Mouse (Mus musculus) left cerebral cortex, postnatal 4 days (tissue): ENCODE data around the gene Sh3bp4. TPM values are rescaled to one million over a fixed set of nuclear protein-coding genes. Genes with fewer than 3 reads are reported as not detected.

Source experiments
- DNase-seq: peaks from one replicate; pipeline ENCODE4 v3.0.0-alpha.2; 2022
- intact Hi-C: fragments of 180-260 bp; cut with DNase I; formaldehyde crosslinking; loops from one replicate; pipeline ENCODE4 v1.15.1; 2025
- total RNA-seq, 2 experiments: library from RNA; stranded (reverse); gene quantifications; 2 replicates each; pipeline ENCODE4 v1.2.3; 2021

Sh3bp4 gene
- total RNA-seq, 2 experiments from 2014 or later = 25.4 to 26.1 TPM

DNA sequence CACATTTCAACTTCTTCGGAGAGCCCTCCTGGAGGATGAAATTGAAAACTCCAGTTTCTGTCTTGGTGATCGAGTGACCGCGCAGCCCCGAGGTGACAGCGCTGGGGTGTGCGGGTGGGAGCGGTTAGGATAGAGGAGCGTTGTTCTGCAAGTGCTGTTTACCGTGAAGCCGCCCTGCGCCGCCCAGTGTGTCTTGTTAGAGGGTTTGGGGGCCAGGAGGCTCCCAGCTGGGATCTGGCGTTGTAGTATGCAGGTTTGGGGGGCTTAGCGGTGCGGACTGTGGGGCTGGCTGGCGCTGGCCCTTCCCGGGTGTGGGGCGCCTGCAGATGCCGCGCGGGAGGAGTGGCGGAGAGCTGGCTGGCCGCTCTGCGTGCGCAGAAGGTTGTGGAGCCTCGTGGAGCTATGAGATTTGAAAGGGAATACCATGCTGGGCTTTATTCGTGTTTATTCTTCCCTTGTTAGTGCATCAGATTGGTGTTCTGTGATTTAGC lies 701 bp downstream of the Sh3bp4 start:
- DNase-seq = peak; percentile 48
- intact Hi-C loops = loop anchor here (5.0 kb wide), 2 partner anchors 121 to 319 kb away; no protein-coding TSS in a partner anchor

DNA sequence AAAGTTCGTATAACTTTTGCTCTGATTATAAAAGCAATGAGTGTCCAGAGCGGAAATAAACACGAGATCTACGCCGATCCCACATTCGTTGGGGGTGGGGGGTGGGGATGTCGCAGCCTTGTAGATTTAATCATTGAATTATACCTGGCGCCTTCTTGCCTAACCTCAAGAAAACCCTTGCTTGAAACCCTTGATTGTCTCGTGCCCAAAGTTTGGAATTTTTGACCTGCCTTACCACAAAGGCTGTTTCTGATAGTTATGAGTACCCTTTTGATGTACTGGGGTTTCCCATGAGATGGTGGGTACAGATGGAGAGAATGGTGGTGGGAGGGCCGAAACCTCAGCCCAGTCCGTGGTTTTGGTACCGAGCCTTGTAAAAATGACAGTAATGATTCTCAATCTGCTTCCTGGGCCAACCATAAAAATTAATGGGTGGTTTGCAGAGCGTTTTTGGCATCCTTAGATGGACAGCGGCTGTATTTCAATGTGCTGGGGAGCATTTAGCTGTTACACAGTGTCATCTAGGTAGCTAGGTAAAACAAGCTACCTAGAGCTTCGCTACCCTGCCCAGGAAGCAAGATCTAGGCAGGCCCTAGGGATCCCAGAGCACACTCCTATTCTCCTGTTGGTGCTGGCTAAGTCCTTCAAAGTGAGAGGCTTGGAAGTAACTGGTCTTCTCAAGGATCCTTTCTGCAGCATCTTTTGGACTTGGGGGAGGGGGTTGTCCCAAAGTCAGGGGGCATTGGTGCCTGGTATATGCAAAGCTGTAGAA lies 1.3 kb downstream of the Sh3bp4 start:
- no peak for DNase-seq

DNA sequence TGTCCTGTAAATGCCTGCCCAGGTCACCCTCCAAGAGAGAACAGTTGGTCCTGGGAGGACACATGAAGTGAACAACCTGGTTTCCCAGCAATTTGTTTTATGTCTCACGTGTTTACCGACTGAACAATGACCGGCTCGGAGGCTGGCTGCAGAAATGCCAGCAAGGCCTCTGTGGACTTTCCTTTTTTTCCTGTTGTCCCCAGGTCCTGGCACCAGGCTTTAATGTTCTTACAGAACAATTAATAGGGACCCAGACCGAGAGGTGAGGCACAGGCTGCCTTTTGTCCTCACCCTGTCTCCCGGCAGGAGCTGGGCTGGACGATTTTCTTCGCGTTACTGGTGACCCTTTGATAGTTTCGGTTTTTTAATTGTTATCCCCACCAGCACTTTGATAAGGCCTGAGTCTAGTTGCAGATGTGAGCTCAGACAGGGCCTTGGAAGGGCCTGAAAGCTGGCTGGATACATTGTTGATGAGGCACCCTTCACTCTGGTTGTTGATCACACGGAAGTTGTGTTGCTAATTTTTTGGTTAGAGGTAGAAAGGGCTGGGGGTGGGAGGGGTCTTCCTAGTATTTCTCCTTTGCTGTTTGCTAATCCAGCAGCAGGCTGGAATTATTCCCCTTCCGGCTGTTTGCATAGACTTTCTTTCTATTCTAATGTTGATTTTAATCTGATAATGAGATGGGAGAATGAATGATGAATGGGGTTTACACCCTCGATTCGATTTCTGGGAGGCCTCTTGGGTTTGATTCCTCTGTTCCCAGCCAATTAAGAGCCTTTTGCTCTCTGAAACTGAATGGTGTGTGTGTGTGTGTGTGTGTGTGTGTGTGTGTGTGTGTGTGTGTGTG lies 2.2 kb downstream of the Sh3bp4 start:
- no peak for DNase-seq
- intact Hi-C loops = loop anchor here (5.0 kb wide), 2 partner anchors 120 to 320 kb away; no protein-coding TSS in a partner anchor

More for the DNA sequence above, 1.3 kb downstream of the Sh3bp4 start:
- intact Hi-C loops = loop anchor here (5.0 kb wide), 2 partner anchors 121 to 319 kb away; no protein-coding TSS in a partner anchor

DNA sequence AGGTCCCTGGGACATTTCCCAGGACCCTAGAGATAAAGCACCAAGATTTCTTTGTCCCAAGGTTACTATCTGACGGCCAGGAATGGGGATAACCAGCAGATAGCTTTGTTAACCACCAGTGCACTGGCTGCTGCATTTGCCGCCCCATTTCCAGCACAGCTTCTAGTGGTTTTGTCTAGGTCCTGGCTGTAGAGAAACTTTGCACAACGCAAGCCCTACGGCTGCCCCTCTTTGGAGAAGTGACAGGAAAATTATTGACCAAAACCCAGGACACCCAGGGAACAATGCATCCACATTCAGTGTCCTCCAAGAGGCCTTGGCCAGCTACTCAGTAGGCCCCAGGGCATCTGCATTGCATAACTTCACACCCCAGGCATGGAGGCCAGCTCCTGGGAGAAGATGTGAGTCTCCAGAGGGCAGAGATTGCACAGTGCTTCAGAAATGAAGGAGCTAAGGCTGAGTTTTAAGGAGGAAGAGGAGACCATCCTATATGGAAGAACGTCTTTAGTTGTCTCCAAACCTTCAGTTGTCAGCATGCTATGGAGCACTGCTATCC lies 3.2 kb downstream of the Sh3bp4 start:
- intact Hi-C loops = loop anchor here (5.0 kb wide), 2 partner anchors 119 to 321 kb away; no protein-coding TSS in a partner anchor
- DNase-seq = no peak

DNA sequence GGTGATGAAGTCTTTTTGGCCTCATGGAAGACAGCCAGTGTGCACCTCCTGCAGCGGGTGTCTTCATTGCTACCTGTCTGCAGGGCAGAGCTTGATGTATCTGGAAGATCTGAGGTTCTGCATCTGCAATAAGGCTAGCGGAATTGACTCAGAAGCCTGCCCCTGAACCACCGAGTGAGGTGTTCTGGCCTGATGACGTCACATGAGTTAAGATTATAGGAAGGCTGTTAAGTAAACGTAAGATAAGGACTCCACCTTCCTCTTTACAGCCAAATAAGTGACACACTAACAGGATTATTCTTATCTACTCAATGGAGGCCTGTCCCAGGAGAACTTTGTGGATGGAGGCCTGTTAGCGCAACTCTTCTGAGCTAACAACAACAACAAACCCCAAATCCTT lies 4.5 kb downstream of the Sh3bp4 start:
- intact Hi-C loops = loop anchor here (5.0 kb wide), 2 partner anchors 118 to 322 kb away; no protein-coding TSS in a partner anchor

DNA sequence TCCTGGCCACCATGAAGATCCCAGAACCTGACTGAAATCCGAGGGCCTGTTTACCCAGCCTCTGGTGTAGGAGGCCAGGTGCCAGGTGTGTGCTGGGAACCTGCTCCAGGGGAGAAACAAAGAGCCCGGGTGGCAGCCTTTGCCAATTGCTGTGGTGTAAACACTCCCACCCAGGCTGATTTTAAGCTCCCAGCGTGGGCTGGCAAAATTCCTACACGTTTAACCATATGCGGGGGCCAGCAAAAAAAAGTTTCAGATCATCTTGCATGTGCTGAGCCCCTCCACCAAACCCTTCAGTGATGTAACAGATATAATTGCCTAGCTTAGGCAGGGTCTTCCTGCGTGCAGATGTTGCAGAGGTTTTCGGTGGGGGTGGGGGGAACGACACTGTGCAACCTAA lies 4.9 kb downstream of the Sh3bp4 start:
- no peak for DNase-seq
- intact Hi-C loops = no loop called here

More for the DNA sequence above, 4.5 kb downstream of the Sh3bp4 start:
- no peak for DNase-seq

DNA sequence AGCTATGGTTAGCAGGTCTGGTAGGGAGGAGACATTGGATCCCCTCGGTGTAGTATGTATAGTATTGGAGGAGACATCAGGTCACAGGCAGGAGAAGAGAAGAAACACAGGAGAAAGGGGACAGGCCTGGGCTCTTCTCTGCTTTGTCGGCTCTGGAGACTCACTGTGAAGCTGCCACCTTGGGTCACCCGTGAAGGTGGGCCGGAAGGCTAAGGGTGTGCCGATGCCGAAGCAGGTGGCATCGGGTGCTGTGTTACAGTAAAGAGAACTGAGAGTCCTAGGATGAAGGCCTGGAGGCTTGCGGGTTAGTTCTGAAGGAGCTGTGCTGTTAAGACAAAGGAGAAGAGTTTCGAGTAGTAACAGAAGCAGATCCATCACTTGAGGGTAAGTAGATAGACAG lies 6.6 kb downstream of the Sh3bp4 start:
- no peak for DNase-seq
- intact Hi-C loops = no loop called here

DNA sequence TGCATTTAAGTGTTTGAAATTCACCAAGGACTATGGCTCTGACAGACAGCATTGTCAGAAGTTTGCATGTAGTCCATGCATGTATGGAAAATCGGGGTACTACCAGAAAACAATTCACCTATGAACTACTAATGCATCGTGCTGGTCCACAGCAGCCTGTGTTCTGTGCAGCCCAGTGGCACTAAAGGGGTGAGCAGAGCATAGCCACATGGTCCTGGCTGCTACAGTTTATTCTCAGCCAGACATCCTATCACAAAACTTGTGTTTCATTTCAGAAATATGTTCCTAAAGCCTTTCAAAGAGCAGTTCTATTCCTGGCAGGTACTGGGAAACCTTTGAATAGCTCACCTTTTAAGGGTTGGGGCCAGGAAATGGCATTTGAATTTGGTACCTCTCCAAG lies 8.0 kb downstream of the Sh3bp4 start:
- intact Hi-C loops = no loop called here
- no peak for DNase-seq

DNA sequence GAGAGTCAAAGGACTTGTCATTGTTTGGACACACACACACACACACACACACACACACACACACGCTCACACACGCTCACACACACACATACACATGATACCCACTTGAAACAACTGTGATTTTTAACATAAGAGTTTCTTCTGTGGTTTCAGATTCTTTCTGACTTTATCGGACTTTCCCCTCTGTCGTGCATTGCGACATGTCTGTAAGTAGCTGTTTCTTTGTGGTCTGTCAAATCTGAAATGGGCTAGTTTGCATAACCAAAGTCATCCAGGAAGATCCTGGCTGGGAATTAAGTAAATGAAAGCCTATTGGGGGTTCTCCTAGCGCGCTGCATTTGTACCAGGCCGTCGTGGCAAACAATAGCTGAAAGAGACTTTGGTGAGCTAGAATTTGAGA lies 8.5 kb downstream of the Sh3bp4 start:
- no peak for DNase-seq
- intact Hi-C loops = no loop called here

DNA sequence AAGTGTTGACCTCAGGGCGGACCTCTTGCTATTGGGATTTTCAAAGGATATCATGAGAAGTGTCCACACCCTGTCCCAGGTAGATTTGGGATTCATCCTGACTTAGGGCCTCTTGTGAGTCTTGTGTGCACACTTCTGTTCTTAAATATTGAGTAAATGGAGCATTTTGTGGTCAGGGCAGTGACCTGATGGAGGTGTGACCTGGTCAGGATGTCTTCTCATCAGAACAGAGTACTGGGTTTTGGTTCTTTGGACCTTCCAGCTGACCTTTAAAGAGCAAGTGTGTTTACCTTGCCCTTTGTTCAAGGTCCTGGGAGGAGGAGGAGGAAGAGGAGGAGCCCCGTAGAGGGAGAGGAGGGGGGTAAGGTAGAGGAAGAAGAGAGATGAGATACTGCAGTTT lies 9.0 kb downstream of the Sh3bp4 start:
- intact Hi-C loops = no loop called here
- no peak for DNase-seq

DNA sequence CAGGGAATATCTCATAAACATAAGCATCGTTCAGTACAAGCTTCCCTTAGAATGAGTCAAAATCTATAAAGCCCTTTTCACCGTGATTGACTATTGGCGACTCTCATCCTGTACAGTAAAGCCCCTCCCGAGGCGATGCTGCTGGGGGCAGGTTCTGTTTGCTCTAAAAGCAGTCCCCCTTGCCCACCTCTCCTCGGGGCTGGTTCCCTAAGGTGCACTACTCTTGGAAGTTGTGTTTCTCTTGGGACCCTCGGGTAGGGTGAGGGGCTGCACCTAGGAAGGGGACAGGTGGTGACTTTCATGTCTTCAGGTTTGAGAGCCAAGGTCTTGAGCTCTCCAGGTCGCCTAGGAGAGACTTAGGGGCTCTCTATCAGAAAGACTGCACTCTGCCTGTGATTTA lies 10.2 kb downstream of the Sh3bp4 start:
- DNase-seq = no peak
- intact Hi-C loops = no loop called here

DNA sequence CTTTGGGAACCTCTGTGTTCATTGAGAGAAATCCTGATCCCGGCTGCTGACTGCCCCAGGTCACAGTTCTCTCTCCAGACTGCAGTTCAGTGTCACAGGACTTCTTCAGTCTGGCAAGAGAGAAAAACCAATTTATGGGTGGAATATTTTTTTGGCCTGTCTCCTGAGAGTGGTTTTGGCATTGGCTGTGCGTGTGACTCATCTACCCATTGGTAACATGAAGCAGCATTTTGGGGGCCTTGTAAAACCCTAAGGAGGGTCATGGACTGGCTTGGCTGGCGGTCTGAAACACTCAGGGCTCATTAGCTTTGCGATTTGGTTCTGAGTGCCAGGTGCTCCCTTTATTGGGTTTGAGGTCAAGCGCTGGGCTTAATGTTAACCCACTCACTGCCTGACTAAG lies 10.6 kb downstream of the Sh3bp4 start:
- DNase-seq = no peak
- intact Hi-C loops = no loop called here

DNA sequence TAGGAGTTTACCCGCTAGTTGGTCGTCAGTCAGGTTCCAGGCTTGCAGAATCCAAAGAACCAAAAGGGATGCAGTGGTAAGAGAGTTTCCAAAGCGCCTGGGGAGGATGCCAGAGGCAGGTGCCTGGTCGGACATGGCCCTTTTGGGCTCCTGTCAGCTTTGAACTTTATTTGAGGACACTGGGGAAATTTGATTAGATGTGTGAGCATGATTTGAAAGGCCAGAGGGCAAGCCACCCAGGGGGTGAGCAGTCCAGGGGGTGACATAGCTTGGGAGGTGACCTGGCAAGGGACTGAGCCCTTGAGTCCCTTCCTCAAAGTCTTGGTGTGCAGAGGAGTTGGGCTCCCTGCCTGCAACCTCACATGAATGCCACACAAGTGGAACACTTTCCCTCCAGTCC lies 11.2 kb downstream of the Sh3bp4 start:
- no peak for DNase-seq
- intact Hi-C loops = no loop called here

DNA sequence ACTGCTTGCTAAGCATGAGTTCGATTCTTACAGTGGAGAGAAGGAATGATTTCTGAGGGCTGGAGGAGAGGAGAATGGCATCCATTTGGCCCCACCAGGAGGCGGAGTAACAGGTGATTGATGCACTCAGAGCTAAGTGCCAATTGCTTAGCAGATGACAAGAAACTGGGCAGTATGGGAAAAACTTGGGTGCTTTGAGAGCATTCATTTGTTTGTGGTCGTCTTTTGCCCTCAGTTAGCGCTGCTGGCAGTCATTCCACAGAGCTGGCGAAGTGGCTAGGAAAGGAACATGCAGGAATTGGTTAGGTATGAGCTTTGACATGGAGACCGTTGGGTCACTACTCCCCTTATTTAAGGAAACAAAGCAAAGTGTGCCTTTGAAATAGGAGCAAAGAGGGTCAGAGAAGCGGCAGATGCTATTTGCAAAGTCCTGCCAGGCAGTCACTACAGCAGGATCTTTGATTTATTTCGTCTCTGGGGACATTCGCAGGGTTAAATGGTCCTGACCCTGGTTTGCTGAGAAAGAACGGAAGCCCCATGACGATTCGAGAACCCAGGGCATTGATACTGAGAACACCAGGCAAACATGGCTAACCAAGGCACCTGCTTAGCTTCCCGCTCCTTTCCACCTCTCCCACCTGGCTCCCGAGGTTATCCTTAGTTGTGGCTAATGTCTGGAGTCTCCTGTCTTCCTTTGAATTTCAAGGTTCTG lies 12.1 kb downstream of the Sh3bp4 start:
- intact Hi-C loops = no loop called here
- no peak for DNase-seq

DNA sequence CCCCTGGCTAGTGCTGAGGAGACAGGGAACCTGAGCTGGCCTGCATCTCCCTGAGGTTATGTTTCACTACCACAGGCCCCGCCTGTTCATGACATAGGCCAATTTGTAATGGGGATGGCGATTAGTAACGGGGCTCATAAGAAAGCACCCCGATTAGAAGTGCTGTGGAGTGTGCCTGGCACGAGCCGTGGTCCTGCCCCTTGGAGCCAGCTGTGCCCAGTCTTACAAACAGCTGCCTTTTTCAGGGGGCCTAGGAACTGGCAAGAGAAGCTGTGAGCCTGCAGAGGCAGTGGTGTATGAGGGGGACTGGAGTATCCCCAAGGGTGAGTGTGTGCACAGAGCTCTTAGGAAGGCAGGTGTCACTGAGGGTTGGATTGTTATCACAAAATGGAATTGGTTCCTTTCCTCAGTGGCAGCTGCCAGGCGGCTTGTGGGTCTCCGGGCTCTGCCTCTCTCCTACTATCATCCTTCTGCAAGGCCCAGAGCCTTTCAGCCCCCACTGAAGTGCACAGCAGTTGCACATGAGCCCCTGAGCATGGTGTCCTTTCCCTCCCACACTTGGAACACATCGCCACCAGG lies 16.4 kb downstream of the Sh3bp4 start:
- DNase-seq = no peak
- intact Hi-C loops = no loop called here

DNA sequence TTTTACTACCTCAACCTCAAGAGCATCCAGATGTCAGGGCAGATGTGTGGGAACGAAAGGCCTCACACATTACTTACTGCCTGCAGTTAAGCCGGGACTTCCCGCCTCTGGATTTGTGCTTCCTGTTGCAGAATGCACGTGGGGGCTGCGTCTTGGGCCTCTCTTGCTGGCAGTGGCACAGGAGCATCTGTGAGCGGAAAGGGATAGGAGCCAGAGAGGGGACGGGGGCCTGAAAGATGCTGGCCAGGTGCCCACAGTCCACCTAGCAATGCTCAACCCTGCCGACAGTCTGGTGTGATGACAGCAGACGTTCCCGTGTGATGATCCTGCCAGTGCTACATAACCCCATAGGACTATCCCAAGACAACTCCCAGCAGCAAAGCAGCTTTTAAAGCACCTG lies 17.9 kb downstream of the Sh3bp4 start:
- intact Hi-C loops = no loop called here
- DNase-seq = peak; percentile 80

DNA sequence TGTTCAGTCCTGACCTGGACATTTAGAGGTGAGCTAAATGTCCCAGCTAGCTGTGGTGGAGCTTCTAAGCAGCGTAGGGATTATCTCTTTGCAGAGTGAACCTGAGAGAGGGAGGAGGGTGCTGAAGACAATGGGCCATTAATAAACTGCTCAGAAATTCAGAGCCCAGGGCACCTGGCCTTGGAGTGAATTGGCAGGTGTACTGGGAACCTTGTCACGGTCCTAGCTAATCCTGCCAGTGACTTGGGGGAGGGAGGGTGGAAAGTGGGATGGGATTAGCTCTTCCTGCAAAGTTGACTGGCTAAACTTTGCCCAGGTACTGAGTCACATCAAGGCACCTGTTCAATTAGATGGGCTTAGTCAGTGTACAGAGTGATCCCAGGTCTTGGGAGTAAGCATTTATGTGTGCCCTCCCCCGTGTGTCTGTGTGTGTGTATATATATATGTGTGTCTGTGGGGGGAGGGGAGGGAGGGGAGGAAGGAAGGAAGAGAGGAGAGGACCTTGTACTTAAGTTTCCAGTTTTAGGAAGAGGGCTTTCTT lies 18.6 kb downstream of the Sh3bp4 start:
- intact Hi-C loops = no loop called here
- DNase-seq = no peak

DNA sequence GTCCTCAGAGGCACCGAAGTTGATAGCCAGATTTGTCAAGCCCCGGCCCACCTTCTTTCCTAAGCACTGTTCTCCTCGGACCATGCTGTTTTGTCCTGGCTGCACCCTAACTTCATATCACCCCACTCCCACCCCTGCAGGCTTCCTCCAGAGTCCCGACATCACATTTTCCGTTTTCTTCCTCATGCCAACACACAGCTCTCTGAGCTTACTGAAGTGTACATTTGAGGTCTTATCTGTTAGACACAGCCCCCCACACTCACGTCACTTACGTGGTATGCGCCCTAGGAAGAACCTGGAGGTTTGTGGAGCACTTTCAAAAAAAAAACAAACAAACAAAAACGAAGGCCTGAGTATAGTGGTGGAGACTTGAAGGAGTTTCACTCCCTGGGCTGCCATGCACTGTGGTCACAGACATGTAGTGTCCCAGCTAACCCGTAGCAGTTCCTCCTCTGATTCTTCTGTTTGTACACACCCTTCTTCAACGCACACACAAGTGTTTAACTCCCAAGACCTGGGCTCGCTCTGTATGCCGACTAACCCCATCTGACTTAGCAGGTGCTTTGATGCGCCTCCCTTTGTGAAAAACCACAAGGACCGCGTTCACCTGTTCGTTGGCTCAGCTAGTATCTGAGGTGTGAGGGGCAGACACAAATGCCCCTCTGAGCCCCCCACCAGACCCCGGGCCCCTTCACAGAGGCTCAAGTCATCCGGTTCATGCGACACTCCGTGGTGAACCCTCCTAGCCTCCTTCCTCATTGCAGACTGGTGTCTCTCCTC lies 19.8 kb downstream of the Sh3bp4 start:
- intact Hi-C loops = no loop called here
- no peak for DNase-seq

DNA sequence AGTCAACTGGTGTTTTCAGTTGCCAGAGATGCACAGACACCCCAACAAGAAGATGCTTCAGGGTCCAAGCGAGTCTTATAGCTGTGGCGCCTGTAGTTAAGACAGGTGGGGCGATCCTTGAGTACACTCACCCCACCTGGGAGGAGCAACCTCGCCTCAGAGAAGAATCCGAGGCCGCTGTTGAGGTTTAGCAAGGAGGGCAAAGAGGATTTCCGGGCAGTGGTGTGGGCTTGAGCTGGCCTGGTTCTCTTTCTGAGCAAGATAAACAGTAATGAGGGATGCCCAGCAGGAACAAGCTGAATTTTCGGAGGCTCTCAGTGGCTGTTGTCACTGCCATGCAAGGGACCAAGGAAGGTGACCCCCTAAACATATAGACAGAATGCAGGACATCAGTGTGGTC lies 20.5 kb downstream of the Sh3bp4 start:
- intact Hi-C loops = no loop called here
- DNase-seq = no peak
